Mouse (Mus musculus): ENCODE results near the gene Slc35b1. TPM values are rescaled to one million over a fixed set of nuclear protein-coding genes. Genes with fewer than 3 reads are reported as not detected.

Gene Slc35b1
- polyA plus RNA-seq, 1 experiment from 2014 or later = 125 TPM

- no peak overlapping the region for H3K27ac ChIP-seq
- 96% methylated on average over 3 of the region's 3 CpGs for WGBS
- no peak overlapping the region for H3K9ac ChIP-seq (replicated peaks)
- no peak for ATAC-seq (ENCODE audit: insufficient number of reproducible peaks, insufficient read depth, low FRiP score, low TSS enrichment, low read depth)
- peaks cover 51% of the 10 kb centered on the region for H3K36me3 ChIP-seq
- H3K9me3 ChIP-seq = no peaks in the 10 kb centered on the region
- H3K4me2 ChIP-seq = no peak overlapping the region
- no peaks in the 10 kb centered on the region for H3K27me3 ChIP-seq
- no peaks in the 10 kb centered on the region; the same call in 1 of the 2 replicates for H3K4me1 ChIP-seq (replicated peaks)
- no peak overlapping the region for H3K4me3 ChIP-seq (replicated peaks)
Observed at GRCm38 (mm10) chr11:95350960-95351359, 33.5 kb upstream of the Slc35b1 start.

GRCm38 (mm10) chr11:95352686-95353085, 31.8 kb upstream of the Slc35b1 start:
- Histone ChIP-seq H3K27me3 (no peaks in the 10 kb centered on the region), H3K4me1 (replicated peaks) (peaks cover 3% of the 10 kb centered on the region), H3K27ac (no peak overlapping the region), H3K4me3 (replicated peaks) (no peak overlapping the region), H3K36me3 (peaks cover 49% of the 10 kb centered on the region), H3K4me2 (no peak overlapping the region), H3K9me3 (no peaks in the 10 kb centered on the region), H3K9ac (replicated peaks) (no peak overlapping the region)
- WGBS = 84% methylated on average over 2 of the region's 2 CpGs
- ATAC-seq (ENCODE audit: insufficient number of reproducible peaks, insufficient read depth, low FRiP score, low TSS enrichment, low read depth) = no peak

- Histone ChIP-seq H3K4me2 (no peak overlapping the region), H3K4me3 (replicated peaks) (no peak overlapping the region), H3K4me1 (replicated peaks) (peaks cover 3% of the 10 kb centered on the region), H3K9ac (replicated peaks) (no peak overlapping the region), H3K9me3 (no peaks in the 10 kb centered on the region), H3K36me3 (peaks cover 44% of the 10 kb centered on the region), H3K27me3 (no peaks in the 10 kb centered on the region), H3K27ac (no peak overlapping the region)
- WGBS = 94% methylated on average over 9 of the region's 9 CpGs
- ATAC-seq (ENCODE audit: insufficient number of reproducible peaks, insufficient read depth, low FRiP score, low TSS enrichment, low read depth) = no peak
Observed at GRCm38 (mm10) chr11:95353226-95353625, 31.3 kb upstream of the Slc35b1 start.

- Histone ChIP-seq H3K9me3 (no peaks in the 10 kb centered on the region), H3K4me2 (no peak overlapping the region), H3K4me3 (replicated peaks) (no peak overlapping the region), H3K4me1 (replicated peaks) (peaks cover 6% of the 10 kb centered on the region), H3K36me3 (peaks cover 34% of the 10 kb centered on the region; the same call in 1 of the 2 replicates), H3K9ac (replicated peaks) (no peak overlapping the region), H3K27ac (no peak overlapping the region), H3K27me3 (no peaks in the 10 kb centered on the region)
- no peak for ATAC-seq (ENCODE audit: insufficient number of reproducible peaks, insufficient read depth, low FRiP score, low TSS enrichment, low read depth)
- 84% methylated on average over 14 of the region's 14 CpGs for WGBS
Observed at GRCm38 (mm10) chr11:95354228-95354944, 30.1 kb upstream of the Slc35b1 start.

- no peak overlapping the region for H3K9ac ChIP-seq (replicated peaks)
- WGBS = 87% methylated on average over 12 of the region's 12 CpGs
- H3K4me2 ChIP-seq = no peak overlapping the region
- no peak overlapping the region for H3K27ac ChIP-seq
- peaks cover 34% of the 10 kb centered on the region; the same call in 1 of the 2 replicates for H3K36me3 ChIP-seq
- no peaks in the 10 kb centered on the region for H3K9me3 ChIP-seq
- ATAC-seq (ENCODE audit: insufficient number of reproducible peaks, insufficient read depth, low FRiP score, low TSS enrichment, low read depth) = no peak
- H3K27me3 ChIP-seq = no peaks in the 10 kb centered on the region
- peaks cover 6% of the 10 kb centered on the region for H3K4me1 ChIP-seq (replicated peaks)
- H3K4me3 ChIP-seq (replicated peaks) = no peak overlapping the region
Observed at GRCm38 (mm10) chr11:95354945-95355660, 29.4 kb upstream of the Slc35b1 start.

GRCm38 (mm10) chr11:95355661-95356011, 28.9 kb upstream of the Slc35b1 start:
- Histone ChIP-seq H3K4me2 (no peak overlapping the region), H3K27ac (no peak overlapping the region), H3K4me1 (replicated peaks) (peaks cover 6% of the 10 kb centered on the region; the same call in 1 of the 2 replicates), H3K9me3 (no peaks in the 10 kb centered on the region), H3K27me3 (no peaks in the 10 kb centered on the region), H3K4me3 (replicated peaks) (no peak overlapping the region), H3K36me3 (peaks cover 34% of the 10 kb centered on the region; the same call in 1 of the 2 replicates), H3K9ac (replicated peaks) (no peak overlapping the region)
- ATAC-seq (ENCODE audit: insufficient number of reproducible peaks, insufficient read depth, low FRiP score, low TSS enrichment, low read depth) = no peak
- WGBS = 99% methylated on average over 5 of the region's 5 CpGs

GRCm38 (mm10) chr11:95356039-95356438, 28.5 kb upstream of the Slc35b1 start:
- Histone ChIP-seq H3K27me3 (no peaks in the 10 kb centered on the region), H3K36me3 (peaks cover 31% of the 10 kb centered on the region; the same call in 1 of the 2 replicates), H3K4me2 (no peak overlapping the region), H3K9me3 (no peaks in the 10 kb centered on the region), H3K27ac (peak overlapping the region; percentile 5; the same call in 1 of the 2 replicates), H3K9ac (replicated peaks) (no peak overlapping the region), H3K4me1 (replicated peaks) (peaks cover 6% of the 10 kb centered on the region; the same call in 1 of the 2 replicates), H3K4me3 (replicated peaks) (no peak overlapping the region)
- no peak for ATAC-seq (ENCODE audit: insufficient number of reproducible peaks, insufficient read depth, low FRiP score, low TSS enrichment, low read depth)
- 94% methylated on average over 7 of the region's 7 CpGs for WGBS

- Histone ChIP-seq H3K4me1 (replicated peaks) (peaks cover 6% of the 10 kb centered on the region; the same call in 1 of the 2 replicates), H3K4me3 (replicated peaks) (no peak overlapping the region), H3K4me2 (no peak overlapping the region), H3K9ac (replicated peaks) (no peak overlapping the region), H3K36me3 (peaks cover 27% of the 10 kb centered on the region; the same call in 1 of the 2 replicates), H3K27ac (peak overlapping the region; percentile 5; the same call in 1 of the 2 replicates), H3K9me3 (no peaks in the 10 kb centered on the region), H3K27me3 (no peaks in the 10 kb centered on the region)
- no peak for ATAC-seq (ENCODE audit: insufficient number of reproducible peaks, insufficient read depth, low FRiP score, low TSS enrichment, low read depth)
- WGBS = 81% methylated on average over 17 of the region's 17 CpGs
Observed at GRCm38 (mm10) chr11:95356469-95357273, 27.8 kb upstream of the Slc35b1 start.

- no peak for ATAC-seq (ENCODE audit: insufficient number of reproducible peaks, insufficient read depth, low FRiP score, low TSS enrichment, low read depth)
- no peak overlapping the region for H3K4me3 ChIP-seq (replicated peaks)
- no peak overlapping the region for H3K4me2 ChIP-seq
- 54% methylated on average over 3 of the region's 3 CpGs for WGBS
- H3K36me3 ChIP-seq = peaks cover 21% of the 10 kb centered on the region; the same call in 1 of the 2 replicates
- no peak overlapping the region for H3K27ac ChIP-seq
- H3K9ac ChIP-seq (replicated peaks) = no peak overlapping the region
- H3K9me3 ChIP-seq = no peaks in the 10 kb centered on the region
- no peaks in the 10 kb centered on the region for H3K27me3 ChIP-seq
- peaks cover 6% of the 10 kb centered on the region; the same call in 1 of the 2 replicates for H3K4me1 ChIP-seq (replicated peaks)
Observed at GRCm38 (mm10) chr11:95358263-95358662, 26.2 kb upstream of the Slc35b1 start.

- no peaks in the 10 kb centered on the region for H3K9me3 ChIP-seq
- H3K27ac ChIP-seq = no peak overlapping the region
- H3K4me2 ChIP-seq = no peak overlapping the region
- H3K9ac ChIP-seq (replicated peaks) = no peak overlapping the region
- ATAC-seq (ENCODE audit: insufficient number of reproducible peaks, insufficient read depth, low FRiP score, low TSS enrichment, low read depth) = no peak
- H3K36me3 ChIP-seq = peaks cover 14% of the 10 kb centered on the region; the same call in 1 of the 2 replicates
- H3K27me3 ChIP-seq = no peaks in the 10 kb centered on the region
- peaks cover 4% of the 10 kb centered on the region; the same call in 1 of the 2 replicates for H3K4me1 ChIP-seq (replicated peaks)
- no peak overlapping the region for H3K4me3 ChIP-seq (replicated peaks)
- 80% methylated on average over 5 of the region's 5 CpGs for WGBS
Observed at GRCm38 (mm10) chr11:95364388-95364787, 20.1 kb upstream of the Slc35b1 start.

GRCm38 (mm10) chr11:95365596-95365995, 18.9 kb upstream of the Slc35b1 start:
- whole genome bisulfite sequencing = 86% methylated on average over 10 of the region's 10 CpGs
- H3K9me3 ChIP-seq = no peaks in the 10 kb centered on the region
- H3K4me1 ChIP-seq (replicated peaks) = 0 out of 2 replicates have a peak, but pooled peaks cover 4% of the 10 kb centered on the region
- H3K27ac ChIP-seq = no peak overlapping the region
- no peak overlapping the region for H3K4me2 ChIP-seq
- no peaks in the 10 kb centered on the region for H3K27me3 ChIP-seq
- peaks cover 23% of the 10 kb centered on the region for H3K36me3 ChIP-seq
- H3K9ac ChIP-seq (replicated peaks) = no peak overlapping the region
- H3K4me3 ChIP-seq (replicated peaks) = no peak overlapping the region
- ATAC-seq (ENCODE audit: insufficient number of reproducible peaks, insufficient read depth, low FRiP score, low TSS enrichment, low read depth) = no peak

Measured in limb, embryonic 12.5 days (tissue).